Mouse (Mus musculus) intestine, embryonic 15.5 days (tissue): Measurements from ENCODE around the gene Gm49486. TPM values are rescaled to one million over a fixed set of nuclear protein-coding genes. Genes with fewer than 3 reads are reported as not detected.
"Not testable (repeated sequence)": the region's sequence is repeated elsewhere in the genome, so short reads cannot be mapped to it uniquely, and the experiment has no call there.

Experiments used
- ATAC-seq: fragments of 200-750 bp; cut with Nextera tagmentation; 2 replicates; pipeline ENCODE4 v1.8.0; 2017; ENCODE audit warnings: moderate TSS enrichment, moderate library complexity
- H3K27ac ChIP-seq: fragments of 300-500 bp; sonication (generic); 2 replicates; pipeline ENCODE4 v1.5.1; 2015; ENCODE audit warnings: mild to moderate bottlenecking, inconsistent platforms
- H3K27me3 ChIP-seq: fragments of 300-500 bp; sonication (generic); replicated peaks from 2 replicates; pipeline ENCODE4 v1.6.1; 2015; ENCODE audit warnings: inconsistent platforms
- H3K36me3 ChIP-seq: fragments of 300-500 bp; sonication (generic); 2 replicates; pipeline ENCODE4 v1.6.1; 2015; ENCODE audit warnings: inconsistent platforms
- H3K4me1 ChIP-seq: fragments of 300-500 bp; sonication (generic); replicated peaks from 2 replicates; pipeline ENCODE4 v1.6.1; 2015; ENCODE audit warnings: inconsistent platforms
- H3K4me2 ChIP-seq: fragments of 300-500 bp; sonication (generic); replicated peaks from 2 replicates; pipeline ENCODE4 v1.6.1; 2015; ENCODE audit warnings: mild to moderate bottlenecking, inconsistent platforms
- H3K4me3 ChIP-seq: fragments of 300-500 bp; sonication (generic); replicated peaks from 2 replicates; pipeline ENCODE4 v1.5.1; 2015; ENCODE audit warnings: inconsistent platforms
- H3K9ac ChIP-seq: fragments of 300-500 bp; sonication (generic); 2 replicates; pipeline ENCODE4 v1.6.1; 2015; ENCODE audit warnings: inconsistent platforms
- H3K9me3 ChIP-seq: fragments of 300-500 bp; sonication (generic); 2 replicates; pipeline ENCODE4 v1.6.1; 2016; ENCODE audit warnings: inconsistent platforms
- WGBS: fragments of 180-500 bp; shearing (Covaris S2); methylation state at CpG from one replicate; pipeline ENCODE4 v1.1.7; 2015; 5-methylcytosine and 5-hydroxymethylcytosine counted together
- polyA plus RNA-seq: library from polyadenylated mRNA; unstranded; fragments of >200 nt; fragmentation: Nextera tagmentation; extraction: Ambion mirVana; gene quantifications from 2 replicates; pipeline ENCODE4 v1.2.1, GENCODE M21; 2015

The Gm49486 gene
- polyA plus RNA-seq, 1 experiment from 2014 or later = 0.35 TPM

GRCm38 (mm10) chr15:79202575-79202974 lies 26.6 kb upstream of the Gm49486 start:
- no peak overlapping the region for H3K4me3 ChIP-seq
- 0 out of 2 replicates have a peak overlapping the region, but pooled peaks have one; percentile 6 for H3K4me2 ChIP-seq
- no peaks in the 10 kb centered on the region for H3K36me3 ChIP-seq
- H3K27me3 ChIP-seq = no peaks in the 10 kb centered on the region
- H3K9ac ChIP-seq = no peak overlapping the region
- no peak for ATAC-seq
- 0 out of 2 replicates have a peak, but pooled peaks cover 7% of the 10 kb centered on the region for H3K4me1 ChIP-seq
- 15% methylated on average over 10 of the region's 10 CpGs for WGBS
- H3K9me3 ChIP-seq = no peaks in the 10 kb centered on the region
- H3K27ac ChIP-seq = no peak overlapping the region

DNA sequence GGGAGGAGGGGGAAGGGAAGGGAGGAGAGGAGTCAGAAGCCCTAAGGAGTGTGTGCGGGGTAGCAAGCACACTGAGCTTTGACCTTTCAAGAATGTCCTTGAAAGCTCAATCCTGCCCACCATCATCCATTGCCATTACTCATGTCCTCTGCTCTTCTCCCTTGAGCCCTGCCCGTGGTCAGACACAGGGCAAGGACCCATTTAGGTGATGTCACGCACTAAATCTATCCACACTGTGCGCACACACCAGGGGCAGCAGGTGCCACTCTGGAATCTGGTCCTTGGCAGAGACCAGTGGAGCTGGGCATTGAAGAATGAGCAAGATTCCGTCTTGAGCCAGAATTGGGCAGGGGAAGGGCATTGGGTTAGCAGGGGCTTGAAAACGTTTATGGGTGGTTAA lies 21.0 kb upstream of the Gm49486 start:
- ATAC-seq = no peak
- H3K9me3 ChIP-seq = no peaks in the 10 kb centered on the region
- H3K36me3 ChIP-seq = no peaks in the 10 kb centered on the region
- WGBS = 68% methylated on average over 6 of the region's 6 CpGs
- no peak overlapping the region for H3K4me3 ChIP-seq
- H3K9ac ChIP-seq = no peak overlapping the region
- no peak overlapping the region for H3K4me2 ChIP-seq
- no peaks in the 10 kb centered on the region for H3K27me3 ChIP-seq
- no peak overlapping the region for H3K27ac ChIP-seq
- H3K4me1 ChIP-seq = no peaks in the 10 kb centered on the region

GRCm38 (mm10) chr15:79208758-79209439 lies 20.3 kb upstream of the Gm49486 start:
- H3K9me3 ChIP-seq = no peaks in the 10 kb centered on the region
- ATAC-seq = no peak
- WGBS = 65% methylated on average over 27 of the region's 27 CpGs
- H3K4me2 ChIP-seq = no peak overlapping the region
- no peaks in the 10 kb centered on the region for H3K27me3 ChIP-seq
- H3K36me3 ChIP-seq = no peaks in the 10 kb centered on the region
- H3K4me1 ChIP-seq = no peaks in the 10 kb centered on the region
- H3K27ac ChIP-seq = no peak overlapping the region
- no peak overlapping the region for H3K4me3 ChIP-seq
- H3K9ac ChIP-seq = no peak overlapping the region

- no peak for ATAC-seq
- Histone ChIP-seq H3K27me3 (no peaks in the 10 kb centered on the region), H3K9ac (no peak overlapping the region), H3K36me3 (no peaks in the 10 kb centered on the region), H3K4me2 (no peak overlapping the region), H3K4me1 (no peaks in the 10 kb centered on the region), H3K4me3 (no peak overlapping the region), H3K27ac (no peak overlapping the region), H3K9me3 (no peaks in the 10 kb centered on the region)
- WGBS = 64% methylated on average over 2 of the region's 2 CpGs
Measured at GRCm38 (mm10) chr15:79210357-79210756, 18.8 kb upstream of the Gm49486 start.

GRCm38 (mm10) chr15:79212750-79213446 lies 16.3 kb upstream of the Gm49486 start:
- Histone ChIP-seq H3K4me1 (no peaks in the 10 kb centered on the region), H3K36me3 (no peaks in the 10 kb centered on the region), H3K4me3 (no peak overlapping the region), H3K9me3 (no peaks in the 10 kb centered on the region), H3K27ac (no peak overlapping the region), H3K27me3 (no peaks in the 10 kb centered on the region), H3K9ac (no peak overlapping the region), H3K4me2 (no peak overlapping the region)
- WGBS = 81% methylated on average over 26 of the region's 26 CpGs
- peak; percentile 56 for ATAC-seq

DNA sequence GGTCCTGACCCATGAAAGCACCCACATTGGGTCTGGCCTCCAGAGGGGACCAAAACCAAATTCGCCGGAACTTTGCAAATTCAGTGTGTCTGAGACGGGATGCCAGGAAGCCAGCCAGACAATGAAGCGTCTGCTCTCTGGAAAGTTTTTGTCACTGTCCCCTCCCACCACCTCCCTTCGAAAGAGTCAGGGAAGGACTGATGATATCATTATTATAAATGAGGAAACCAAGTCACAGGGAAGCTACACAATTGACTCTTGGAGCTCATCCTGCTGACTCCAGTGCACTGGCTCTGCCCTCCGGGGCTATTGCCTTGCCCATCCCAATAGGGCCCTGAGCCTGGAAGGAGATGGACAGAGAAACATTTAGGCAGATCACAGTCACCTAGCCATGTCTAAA lies 15.6 kb upstream of the Gm49486 start:
- Histone ChIP-seq H3K27me3 (no peaks in the 10 kb centered on the region), H3K36me3 (no peaks in the 10 kb centered on the region), H3K9ac (no peak overlapping the region), H3K27ac (no peak overlapping the region), H3K4me2 (no peak overlapping the region), H3K9me3 (no peaks in the 10 kb centered on the region), H3K4me3 (no peak overlapping the region), H3K4me1 (no peaks in the 10 kb centered on the region)
- no peak for ATAC-seq
- WGBS = 72% methylated on average over 6 of the region's 6 CpGs

GRCm38 (mm10) chr15:79216191-79216590 lies 13.0 kb upstream of the Gm49486 start:
- H3K4me1 ChIP-seq = no peaks in the 10 kb centered on the region
- H3K27ac ChIP-seq = no peak overlapping the region
- no peaks in the 10 kb centered on the region for H3K27me3 ChIP-seq
- no peak overlapping the region for H3K4me3 ChIP-seq
- no peak for ATAC-seq
- no peaks in the 10 kb centered on the region for H3K9me3 ChIP-seq
- no peak overlapping the region for H3K4me2 ChIP-seq
- H3K9ac ChIP-seq = no peak overlapping the region
- 50% methylated on average over 3 of the region's 3 CpGs for WGBS
- H3K36me3 ChIP-seq = no peaks in the 10 kb centered on the region

DNA sequence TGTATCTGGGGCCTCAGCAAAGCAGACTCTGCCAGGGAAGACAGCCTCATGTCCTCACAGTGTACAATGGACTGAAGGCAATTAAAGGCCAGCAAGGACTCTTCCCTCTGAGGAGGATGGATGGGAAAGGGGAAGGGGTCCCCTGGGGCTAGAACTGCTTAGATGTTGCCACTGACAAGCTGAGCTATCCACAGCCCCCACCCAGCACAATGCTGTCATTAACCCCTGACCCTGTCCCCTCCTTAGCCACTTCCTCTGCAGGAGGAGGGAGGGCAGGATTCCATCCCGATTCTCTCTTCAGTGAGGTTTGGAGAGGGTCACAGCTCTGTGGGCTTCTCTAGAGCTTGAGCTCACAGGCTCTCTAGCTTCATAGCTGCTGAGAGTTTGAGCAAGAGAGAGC lies 9.6 kb upstream of the Gm49486 start:
- 8% methylated on average over 1 of the region's 1 CpGs for WGBS
- no peak overlapping the region for H3K4me3 ChIP-seq
- H3K36me3 ChIP-seq = no peaks in the 10 kb centered on the region
- no peak overlapping the region for H3K27ac ChIP-seq
- no peak for ATAC-seq
- no peaks in the 10 kb centered on the region for H3K27me3 ChIP-seq
- H3K4me2 ChIP-seq = no peak overlapping the region
- 0 out of 2 replicates have a peak, but pooled peaks cover 1% of the 10 kb centered on the region for H3K4me1 ChIP-seq
- no peaks in the 10 kb centered on the region for H3K9me3 ChIP-seq
- H3K9ac ChIP-seq = no peak overlapping the region

GRCm38 (mm10) chr15:79223641-79224040 lies 5.5 kb upstream of the Gm49486 start:
- 10% methylated on average over 5 of the region's 5 CpGs for WGBS
- Histone ChIP-seq H3K4me3 (no peak overlapping the region), H3K27ac (no peak overlapping the region), H3K4me1 (0 out of 2 replicates have a peak, but pooled peaks cover 2% of the 10 kb centered on the region), H3K9me3 (no peaks in the 10 kb centered on the region), H3K36me3 (no peaks in the 10 kb centered on the region), H3K4me2 (no peak overlapping the region), H3K27me3 (no peaks in the 10 kb centered on the region), H3K9ac (no peak overlapping the region)
- ATAC-seq = no peak

DNA sequence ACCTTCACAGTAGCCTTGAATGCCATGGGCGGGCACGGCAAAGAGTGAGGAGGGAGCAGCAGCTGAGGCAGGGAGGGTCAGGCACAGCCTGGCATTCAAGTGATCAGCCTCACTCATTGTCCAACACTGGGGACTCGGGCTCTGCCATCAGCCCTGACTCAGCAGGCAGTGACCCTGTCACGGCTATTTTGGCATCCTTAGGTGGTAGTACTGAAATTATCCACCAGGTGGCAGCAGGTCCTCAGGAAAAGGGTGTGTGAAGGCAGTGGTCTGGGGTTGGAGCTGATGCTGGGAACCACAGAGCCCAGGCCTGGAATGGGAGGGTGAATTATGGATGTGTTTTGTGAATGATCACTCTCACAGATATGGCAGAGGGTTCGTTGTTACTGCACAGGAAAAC lies 4.5 kb upstream of the Gm49486 start:
- ATAC-seq = peak; percentile 38; the same call in 1 of the 2 replicates
- Histone ChIP-seq H3K9ac (no peak overlapping the region), H3K27ac (no peak overlapping the region), H3K4me2 (no peak overlapping the region), H3K9me3 (no peaks in the 10 kb centered on the region), H3K27me3 (no peaks in the 10 kb centered on the region), H3K4me3 (no peak overlapping the region), H3K4me1 (peaks cover 5% of the 10 kb centered on the region; the same call in 1 of the 2 replicates), H3K36me3 (no peaks in the 10 kb centered on the region)
- WGBS = 10% methylated on average over 5 of the region's 5 CpGs

DNA sequence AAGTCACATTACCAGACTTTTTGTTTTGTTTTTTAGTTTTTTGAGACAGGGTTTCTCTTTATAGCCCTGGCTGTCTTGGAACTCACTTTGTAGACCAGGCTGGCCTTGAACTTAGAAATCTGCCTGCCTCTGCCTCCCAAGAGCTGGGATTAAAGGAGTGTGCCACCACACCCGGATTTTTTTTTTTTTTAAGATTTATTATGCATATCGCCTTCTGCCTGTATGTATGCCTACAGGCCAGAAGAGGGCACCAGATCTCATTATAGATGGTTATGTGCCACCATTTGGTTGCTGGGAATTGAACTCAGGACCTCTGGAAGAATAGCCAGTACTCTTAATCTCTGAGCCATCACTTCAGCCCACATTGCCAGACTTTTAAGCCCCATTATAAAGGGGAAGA lies 3.4 kb upstream of the Gm49486 start:
- not testable (repeated sequence) for H3K27me3 ChIP-seq, H3K27ac ChIP-seq, H3K9me3 ChIP-seq, H3K36me3 ChIP-seq, ATAC-seq, H3K4me3 ChIP-seq, H3K9ac ChIP-seq, H3K4me2 ChIP-seq, H3K4me1 ChIP-seq
- WGBS = 64% methylated on average over 2 of the region's 2 CpGs

GRCm38 (mm10) chr15:79235268-79235667 lies 6.1 kb downstream of the Gm49486 start:
- Histone ChIP-seq H3K27me3 (no peaks in the 10 kb centered on the region), H3K4me1 (0 out of 2 replicates have a peak, but pooled peaks cover 10% of the 10 kb centered on the region), H3K9me3 (no peaks in the 10 kb centered on the region), H3K4me3 (no peak overlapping the region), H3K4me2 (no peak overlapping the region), H3K27ac (0 out of 2 replicates have a peak overlapping the region, but pooled peaks have one; percentile 29), H3K9ac (no peak overlapping the region), H3K36me3 (peaks cover 24% of the 10 kb centered on the region; the same call in 1 of the 2 replicates)
- 74% methylated on average over 9 of the region's 9 CpGs for WGBS
- ATAC-seq = peak; percentile 56; the same call in 1 of the 2 replicates
